Mouse (Mus musculus) mouse embryonic stem cell (cell line): Measurements from ENCODE around the gene Ttyh1.

Experiments used
- in situ Hi-C, 2 experiments: fragments of 300-500 bp; cut with MboI; formaldehyde crosslinking; loops; 1 replicate in 1 of 2; 3 replicates in 1 of 2; pipeline ENCODE4 v1.14.3; 2019 to 2020; ENCODE audit warnings: low sequenced_read_pairs in 2 of 2, low pct_unique_long_range_greater_than_20kb in 1 of 2, mixed read lengths in 1 of 2; ENCODE audit not compliant: unreplicated experiment in 1 of 2

Ttyh1 gene

DNA sequence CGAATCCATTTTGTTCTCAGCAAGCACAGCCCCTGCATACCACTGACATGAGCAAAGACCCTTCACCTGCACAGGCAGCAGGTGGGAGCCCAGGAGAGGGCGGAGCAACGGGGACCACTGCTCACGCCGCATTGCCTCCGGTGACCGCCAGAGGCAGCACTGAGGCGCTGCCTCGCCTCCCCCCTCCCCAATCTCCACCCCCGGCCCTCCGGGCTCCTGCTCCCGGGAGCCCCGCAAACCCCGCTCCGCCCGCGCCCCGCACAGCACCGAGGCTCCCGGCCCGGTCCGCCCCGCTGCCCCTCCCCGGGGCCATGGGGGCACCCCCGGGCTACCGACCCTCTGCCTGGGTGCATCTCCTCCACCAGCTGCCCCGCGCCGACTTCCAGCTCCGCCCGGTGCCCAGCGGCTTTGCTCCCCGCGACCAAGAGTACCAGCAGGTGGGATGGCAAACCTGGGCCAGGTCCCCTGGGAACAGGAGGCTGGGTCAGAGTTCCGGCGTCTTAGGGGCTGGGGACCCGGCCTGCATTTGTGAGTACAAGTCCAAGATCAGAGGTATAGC is at the start of gene Ttyh1:
Gene Ttyh1, plus strand, starts transcription at position 65 of the 559 bp plus-strand sequence.
- in situ Hi-C loops = no loop called here

DNA sequence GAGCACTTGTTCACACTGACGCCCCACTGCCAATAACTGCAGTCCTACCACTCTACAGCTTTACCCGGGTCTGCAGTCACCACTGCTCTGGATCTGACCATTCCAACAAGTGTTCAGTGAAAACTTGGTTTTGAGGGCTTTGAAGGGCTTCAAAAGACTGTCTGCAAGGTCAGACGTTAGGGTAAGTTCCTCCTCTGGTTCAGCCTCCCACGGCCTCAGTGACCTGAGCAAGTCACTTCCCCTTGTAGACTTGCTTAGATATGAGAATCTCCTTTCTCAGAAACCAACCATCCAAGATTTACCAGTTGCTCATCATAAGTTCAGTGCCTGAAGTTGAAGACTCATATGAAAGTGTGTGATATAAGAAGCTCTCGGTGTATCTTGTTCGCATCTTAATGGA is 48.1 kb upstream of the Ttyh1 start:
- in situ Hi-C loops = no loop called here

DNA sequence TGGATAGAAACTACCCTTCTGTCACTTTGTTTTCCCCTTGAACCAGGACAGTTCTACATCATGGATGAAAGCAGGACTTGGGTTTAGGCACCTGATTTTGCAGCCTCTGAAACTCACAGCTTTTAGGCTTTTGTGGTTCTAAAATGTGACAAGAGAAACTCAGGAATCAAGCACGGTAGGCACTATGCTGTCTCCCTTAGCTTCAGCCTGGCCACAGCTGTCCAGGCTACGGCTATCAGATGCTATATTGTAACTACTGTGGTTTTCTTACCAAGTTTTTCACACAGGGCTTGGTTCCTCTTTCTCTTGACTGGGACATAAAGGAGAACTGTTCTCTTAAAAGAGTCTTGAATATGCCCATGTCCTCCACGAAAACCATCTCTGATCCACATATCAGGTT is 46.1 kb upstream of the Ttyh1 start:
- in situ Hi-C loops = no loop called here

DNA sequence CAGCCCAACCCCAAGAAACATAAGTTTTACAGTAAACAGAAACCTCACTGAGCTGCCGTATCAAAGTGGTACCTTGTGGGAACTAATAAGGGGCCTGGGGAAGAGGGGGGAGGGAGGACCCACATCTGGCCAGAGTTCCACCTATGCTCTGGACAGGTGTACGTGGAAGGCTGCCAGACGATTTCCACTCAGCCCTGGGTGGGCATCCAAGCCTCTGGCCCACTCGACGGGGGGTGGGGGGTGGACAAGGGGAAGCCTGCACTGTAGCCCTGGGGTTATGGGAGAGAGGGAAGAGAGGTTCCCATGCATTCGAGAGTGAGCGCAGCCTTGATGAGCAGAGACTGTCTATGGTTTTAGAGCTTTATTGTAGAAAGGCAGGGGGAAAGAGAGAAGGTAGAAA is 39.7 kb upstream of the Ttyh1 start:
- in situ Hi-C loops = no loop called here

DNA sequence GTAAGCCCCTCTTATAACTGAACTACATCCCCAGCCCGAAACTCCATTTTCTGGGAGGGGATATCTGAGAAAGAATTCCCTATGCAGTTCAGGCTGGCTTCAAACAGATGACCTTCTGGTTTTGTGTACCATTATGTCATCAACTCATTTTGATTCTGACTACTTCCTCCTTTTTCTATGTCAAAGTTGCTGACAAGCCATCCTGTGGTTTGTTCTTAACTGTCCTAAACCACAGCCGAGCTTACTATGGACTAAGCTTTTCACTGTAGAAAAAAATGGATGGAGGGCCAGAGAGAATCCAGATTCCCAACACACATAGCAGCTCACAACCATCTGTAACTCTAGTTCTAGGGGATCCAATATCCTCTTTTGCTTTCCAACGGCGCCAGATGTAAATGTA is 38.7 kb upstream of the Ttyh1 start:
- in situ Hi-C loops = no loop called here

DNA sequence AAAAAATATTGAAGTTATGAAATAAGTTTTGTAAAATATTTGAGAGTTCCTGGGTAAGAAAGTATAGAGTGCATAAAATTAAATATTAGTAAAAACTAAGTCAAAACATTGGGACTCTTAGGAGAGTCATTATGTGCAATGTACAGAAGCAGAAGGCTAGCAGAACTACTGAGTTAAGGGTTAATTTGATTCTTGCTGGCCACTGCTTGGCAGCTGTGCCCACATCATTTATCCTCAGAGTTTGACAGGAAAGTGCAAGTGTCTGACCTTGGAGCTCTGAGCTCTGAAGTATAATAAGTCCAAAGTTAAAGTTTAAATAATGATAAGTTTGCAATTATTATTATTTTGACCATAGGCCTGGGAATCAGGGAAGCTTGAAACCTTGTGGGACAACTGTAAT is 37.5 kb upstream of the Ttyh1 start:
- in situ Hi-C loops = no loop called here

DNA sequence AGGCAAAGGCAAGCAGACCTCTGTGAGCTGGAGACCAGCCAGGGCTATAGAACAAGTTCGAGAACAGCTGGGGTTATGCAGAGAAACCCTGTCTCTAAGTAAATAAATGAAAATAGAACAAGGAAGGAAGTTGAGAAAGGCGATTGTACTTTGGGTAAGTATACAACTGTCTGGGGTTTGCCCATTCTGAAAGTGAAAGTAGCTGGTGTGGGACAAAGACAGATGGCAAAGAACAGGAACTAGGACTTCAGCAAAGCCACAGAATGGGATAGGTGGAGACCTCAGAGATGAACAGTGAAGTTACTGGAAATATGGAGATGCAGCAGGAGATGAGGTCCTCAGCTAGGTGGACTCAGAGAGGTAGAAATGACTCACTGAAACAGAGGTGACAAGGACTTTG is 36.4 kb upstream of the Ttyh1 start:
- in situ Hi-C loops = no loop called here

DNA sequence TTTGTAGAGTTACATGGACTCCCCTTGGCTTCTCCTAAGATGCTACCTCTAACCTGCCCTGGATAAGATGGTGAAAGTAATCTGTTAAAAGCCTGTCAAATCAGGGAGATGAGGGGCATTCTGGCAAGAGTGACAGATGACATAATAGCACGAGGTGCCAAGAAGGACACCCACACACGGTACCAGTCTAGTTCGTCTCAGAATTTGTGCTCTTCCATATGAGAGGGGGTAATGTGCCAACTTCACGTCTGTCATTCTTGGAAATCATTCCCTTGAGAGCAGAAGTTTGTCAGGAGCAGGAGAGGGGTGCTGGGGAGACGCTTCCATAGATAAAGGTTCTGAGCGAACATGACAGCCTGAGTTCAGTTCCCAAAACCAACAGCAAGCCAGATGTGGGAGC is 35.0 kb upstream of the Ttyh1 start:
- in situ Hi-C loops = no loop called here

DNA sequence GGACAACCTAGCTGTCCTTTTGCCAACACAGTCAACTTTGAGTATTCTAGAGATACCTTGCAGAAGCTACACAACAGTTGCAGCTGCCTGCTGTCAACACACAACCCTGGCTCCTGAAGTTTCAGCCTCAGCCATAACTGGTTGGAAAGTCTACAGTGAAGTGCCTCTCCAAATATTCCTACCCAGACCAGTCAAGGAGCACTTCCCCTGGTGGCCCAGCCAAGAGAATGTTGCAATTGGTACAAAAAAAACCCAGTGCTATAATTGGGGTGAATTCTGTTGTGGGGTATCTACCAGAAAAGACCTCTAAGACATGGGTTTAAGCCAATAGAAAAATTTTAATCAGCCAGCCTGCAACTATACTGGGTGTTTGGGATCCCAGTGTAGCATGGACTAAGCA is 33.6 kb upstream of the Ttyh1 start:
- in situ Hi-C loops = no loop called here

DNA sequence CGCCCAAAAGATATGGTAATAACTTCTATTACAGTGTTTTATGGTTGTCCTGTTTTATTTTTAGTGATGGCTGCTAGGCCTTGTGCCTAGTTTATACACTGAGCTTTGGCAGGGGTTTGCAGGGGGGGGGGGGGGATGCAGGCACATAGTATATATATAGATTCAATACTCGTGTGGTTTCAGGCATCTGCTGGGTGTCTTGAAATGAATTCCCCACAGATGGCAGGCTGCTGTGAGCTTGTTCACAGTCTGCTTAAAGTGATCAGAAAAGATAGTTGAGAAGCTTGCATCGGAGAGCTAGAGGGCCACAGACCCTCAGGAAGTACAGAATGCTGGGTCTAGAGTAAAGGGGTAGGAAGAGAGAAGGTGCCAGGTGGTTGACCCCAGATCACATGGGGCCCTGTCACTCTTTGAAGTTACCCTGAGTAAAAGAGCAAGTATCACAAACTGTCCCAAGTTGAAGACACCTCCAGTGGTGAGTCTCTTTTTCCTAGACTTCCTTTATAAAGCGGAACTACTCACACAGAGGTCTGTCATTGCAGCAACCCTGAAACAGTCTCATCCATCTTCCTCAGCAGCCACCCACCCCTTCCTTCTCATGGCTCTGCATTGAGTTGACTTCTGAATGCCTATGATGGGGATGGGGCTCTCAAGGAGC is 31.8 kb upstream of the Ttyh1 start:
- in situ Hi-C loops = no loop called here

DNA sequence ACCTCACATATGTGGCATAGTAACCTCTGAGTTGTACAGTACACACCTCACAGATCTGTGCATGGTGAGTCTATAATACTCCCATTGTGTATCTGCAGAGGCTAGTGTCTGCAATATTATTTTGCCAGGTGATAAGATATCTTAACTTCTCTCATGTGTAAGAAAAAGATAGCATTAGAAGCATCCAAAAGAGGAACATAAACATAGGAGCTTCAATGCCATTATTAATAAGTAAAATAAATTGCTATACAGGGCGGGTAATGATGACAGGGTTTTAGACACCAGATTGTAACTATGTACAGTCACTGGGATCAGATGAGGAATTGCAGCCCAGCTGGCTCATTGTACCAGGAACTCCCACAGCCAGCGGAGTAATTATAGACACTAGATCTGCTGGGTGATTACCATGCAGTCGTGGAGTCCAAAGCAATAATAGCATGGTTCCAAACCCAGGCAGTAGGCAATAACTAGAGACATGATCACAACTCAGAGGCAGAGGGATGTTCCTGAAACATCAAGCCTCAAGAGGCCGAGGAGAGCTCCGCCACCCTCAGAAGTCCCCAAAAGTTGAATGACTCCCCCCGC is 31.2 kb upstream of the Ttyh1 start:
- in situ Hi-C loops = no loop called here

DNA sequence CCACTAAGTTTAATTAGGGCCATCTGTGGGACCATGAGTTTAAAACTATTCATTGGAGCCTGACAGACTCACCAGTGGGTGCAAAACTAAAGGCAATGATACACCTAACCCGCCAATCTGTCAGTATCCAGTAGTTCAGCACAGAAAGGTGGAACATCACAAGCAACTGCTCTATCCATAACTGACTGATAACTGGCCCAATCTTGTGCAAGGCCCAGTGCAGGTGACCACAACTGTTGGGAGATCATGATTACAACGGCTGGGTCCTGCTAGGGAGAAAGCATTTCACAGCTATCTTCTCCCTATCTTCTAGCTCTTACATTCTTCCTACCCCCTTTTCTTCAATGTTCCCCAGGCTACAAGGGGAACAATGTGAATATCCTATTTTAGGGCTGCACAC is 30.5 kb upstream of the Ttyh1 start:
- in situ Hi-C loops = no loop called here

DNA sequence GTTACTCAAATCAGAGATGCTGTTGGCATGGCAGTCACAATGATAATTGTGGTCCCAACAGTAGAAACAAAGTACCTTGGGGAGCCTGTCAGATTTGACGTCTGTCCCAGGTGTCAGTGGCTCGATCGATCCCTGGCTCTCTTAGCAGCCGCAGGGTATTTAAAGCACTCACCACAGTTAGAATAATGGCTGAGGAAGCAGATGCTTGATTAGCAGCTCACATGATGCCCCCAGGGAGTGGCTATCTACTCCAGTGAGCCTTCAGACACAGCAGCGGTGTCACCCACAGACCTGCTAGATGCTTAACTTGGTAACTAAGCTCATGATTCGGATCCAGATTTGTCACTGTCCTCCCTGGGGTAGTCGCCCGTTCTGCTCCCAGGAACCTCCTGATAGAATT is 28.0 kb upstream of the Ttyh1 start:
- in situ Hi-C loops = no loop called here

DNA sequence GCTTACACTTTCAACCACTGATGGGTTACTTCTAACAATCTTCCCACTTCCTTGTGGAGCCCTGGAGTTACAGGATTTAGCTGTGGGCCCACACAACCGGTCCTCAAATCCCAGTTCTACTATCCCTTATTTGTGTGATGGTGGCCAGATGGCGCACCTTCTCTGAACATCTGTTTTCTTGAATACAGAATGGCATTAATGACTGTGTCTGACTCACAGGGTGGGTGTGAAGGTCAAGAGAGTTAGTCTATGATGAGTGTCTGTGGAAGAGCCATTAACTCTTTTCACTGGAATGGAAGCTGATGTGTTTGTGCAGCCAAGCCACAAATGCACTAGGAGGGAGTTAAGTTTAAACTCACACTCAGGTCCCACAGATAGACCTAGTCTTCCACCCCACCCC is 20.9 kb upstream of the Ttyh1 start:
- in situ Hi-C loops = no loop called here

DNA sequence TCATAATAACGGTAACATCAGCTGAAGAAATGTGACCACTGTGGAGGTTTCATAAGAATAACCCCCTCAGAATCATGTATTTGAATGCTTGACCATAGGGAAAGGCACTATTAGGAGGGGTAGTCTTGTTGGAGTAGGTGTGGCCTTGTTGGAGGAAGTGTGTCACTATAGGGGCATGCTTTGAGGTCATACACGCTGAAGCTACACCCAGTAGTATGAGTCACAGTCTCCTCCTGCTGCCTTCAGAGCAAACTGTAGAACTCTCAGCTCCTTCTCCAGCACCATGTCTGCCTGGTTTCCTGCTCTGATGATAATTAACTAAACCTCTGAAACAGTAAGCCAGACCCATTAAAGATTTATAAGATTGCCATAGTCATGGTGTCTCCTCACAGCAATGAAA is 20.4 kb upstream of the Ttyh1 start:
- in situ Hi-C loops = no loop called here

DNA sequence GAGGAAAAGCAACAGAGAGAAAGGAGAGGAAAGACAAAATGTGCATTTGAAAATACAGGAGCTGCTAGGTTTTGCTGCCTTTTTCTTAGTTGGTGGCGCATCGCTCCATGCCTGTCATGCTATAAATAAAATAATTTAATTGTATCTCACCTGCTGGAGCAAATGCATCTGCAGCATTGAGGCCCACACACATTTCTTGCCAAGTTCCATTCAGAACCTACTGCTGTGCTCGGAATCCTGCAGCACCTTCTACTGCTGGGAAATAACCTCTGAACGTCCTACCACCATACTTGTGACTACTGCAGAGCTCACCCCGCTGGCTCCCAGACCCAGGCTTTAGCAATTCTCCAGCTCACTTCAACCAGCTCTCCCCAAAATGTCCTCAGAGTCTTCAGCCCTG is 18.1 kb upstream of the Ttyh1 start:
- in situ Hi-C loops = no loop called here

DNA sequence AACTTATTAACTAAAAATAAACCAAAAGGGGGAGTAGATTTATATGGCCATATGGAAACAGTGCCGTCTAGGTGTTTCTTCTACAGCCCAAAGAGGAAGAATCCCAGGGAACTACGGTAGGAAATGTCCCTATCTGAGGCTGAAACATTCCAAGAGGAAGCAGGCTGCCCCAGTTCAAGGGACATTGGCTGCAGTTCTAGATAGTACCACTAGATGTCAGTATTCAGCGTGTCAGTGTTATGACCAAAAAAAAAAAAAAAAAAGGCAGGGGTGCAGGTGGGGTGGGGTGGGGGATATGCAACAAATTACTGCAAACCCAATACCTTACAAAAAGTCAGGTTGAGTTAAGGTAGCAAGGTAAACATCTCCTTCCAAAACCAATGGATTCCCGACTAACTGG is 15.8 kb upstream of the Ttyh1 start:
- in situ Hi-C loops = no loop called here

DNA sequence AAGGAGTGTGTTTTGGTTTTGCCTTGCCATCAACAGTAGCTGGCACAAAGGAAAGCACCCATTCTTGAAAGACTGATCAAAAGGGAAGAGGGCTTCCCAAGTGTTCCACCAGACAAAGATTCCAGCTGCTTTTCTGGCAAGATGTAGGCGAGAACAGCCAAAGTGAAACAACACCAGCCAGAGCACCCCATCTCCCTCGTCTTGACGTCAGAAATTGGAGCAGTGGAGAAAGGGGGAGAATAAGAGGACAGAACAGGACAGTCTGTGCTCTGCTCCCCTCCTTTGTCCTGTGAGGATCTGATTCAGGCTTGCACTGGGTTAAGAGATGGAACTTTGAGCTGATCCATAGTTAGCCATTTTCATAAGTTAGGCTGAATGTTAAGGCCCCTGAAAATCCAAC is 7.4 kb upstream of the Ttyh1 start:
- in situ Hi-C loops = no loop called here

DNA sequence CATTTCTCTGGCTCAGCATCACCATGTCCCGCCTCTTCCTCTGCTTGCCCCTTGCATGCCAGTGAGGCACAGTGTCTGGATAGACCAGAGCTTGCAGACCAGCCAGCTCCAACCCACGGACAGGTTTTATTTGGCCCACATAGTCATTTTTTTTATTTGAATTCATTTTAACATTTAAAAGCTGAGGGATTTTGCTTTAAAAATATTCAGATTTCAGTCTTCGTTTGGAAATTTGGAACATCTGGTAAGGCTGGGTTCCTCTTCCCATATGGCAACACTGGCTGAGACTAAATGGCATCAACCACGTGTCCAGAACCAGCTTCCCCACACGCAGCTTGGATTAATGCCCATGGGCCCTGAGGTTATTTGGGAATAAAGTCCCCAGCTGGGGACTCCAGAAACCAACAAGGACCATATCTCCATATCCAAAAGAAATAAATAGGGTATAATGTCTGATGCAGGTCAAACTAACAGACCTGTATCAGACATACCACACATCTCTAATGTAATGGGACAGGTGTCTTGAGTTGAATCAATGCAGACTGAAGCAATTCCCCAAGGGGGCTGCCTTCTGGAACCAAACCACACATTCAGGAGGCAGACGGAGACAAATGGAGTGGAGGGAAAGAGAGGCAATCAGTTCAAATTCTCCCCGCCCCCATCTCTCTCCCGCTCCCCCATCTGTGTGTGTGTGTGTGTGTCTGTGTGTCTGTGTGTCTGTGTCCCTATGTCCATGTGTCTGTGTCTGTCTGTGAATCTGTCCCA is 2.0 kb upstream of the Ttyh1 start:
- in situ Hi-C loops = no loop called here
